10 mouse cellular contexts compared by ENCODE assay signal in the genomic region with DNA sequence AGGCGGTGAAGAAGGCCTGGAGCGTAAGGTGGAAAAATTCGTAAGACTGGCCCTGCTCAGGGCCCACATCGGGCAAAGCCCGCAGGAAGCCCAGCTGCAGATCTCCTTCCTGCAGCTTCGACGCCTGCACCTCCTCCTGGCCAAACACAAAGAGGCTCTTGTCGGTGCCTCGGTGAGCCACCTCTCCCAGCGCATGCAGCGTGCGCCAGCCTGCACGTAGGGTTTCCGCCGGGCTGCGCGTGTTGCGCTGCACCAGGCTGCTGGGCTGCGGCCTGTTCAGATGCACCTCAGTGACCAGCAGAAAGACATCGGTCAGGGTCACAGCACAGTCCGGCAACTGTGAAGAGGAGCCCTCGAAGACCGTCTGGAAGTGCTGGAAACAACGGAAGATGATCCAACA. TPM values are rescaled to one million over a fixed set of nuclear protein-coding genes. Genes with fewer than 3 reads are reported as not detected.
DNase-seq lines count a peak whose midpoint lies in the region; ATAC-seq and TF ChIP-seq lines count a peak whose summit lies in the region.
"Had no signal": no experiment of that assay in that cellular context is flagged by ENCODE, and none has a peak within 500 bp of the region (broad histone marks: within the 10 kb centered on the region; RNA-seq: fewer than 3 reads in every experiment).

No protein-coding gene starts in this region.

- 0 out of 2 replicates have a peak overlapping the region, but pooled peaks have one; percentile 7 for H3K4me2 ChIP-seq in midbrain, embryonic 13.5 days (replicated peaks)
- no peak overlapping the region for H3K4me2 ChIP-seq in midbrain, postnatal 0 days (ENCODE audit: low read depth, low read length, poor library complexity, severe bottlenecking)
- H3K4me2 ChIP-seq in hindbrain, embryonic 15.5 days: peak overlapping the region; percentile 18; the same call in 1 of the 2 replicates

- H3K9ac ChIP-seq in midbrain, embryonic 13.5 days (replicated peaks): no peak overlapping the region
- H3K9ac ChIP-seq in midbrain, postnatal 0 days (replicated peaks; ENCODE audit: low read length, poor library complexity, severe bottlenecking): no peak overlapping the region
- no peak overlapping the region for H3K9ac ChIP-seq in hindbrain, embryonic 15.5 days

- 0 out of 2 replicates have a peak overlapping the region, but pooled peaks have one; percentile 12 for H3K27ac ChIP-seq in heart, embryonic 10.5 days
- H3K27ac ChIP-seq in midbrain, embryonic 13.5 days: no peak overlapping the region
- H3K27ac ChIP-seq in midbrain, postnatal 0 days (ENCODE audit: low read depth, low read length): no peak overlapping the region
- no peak overlapping the region for H3K27ac ChIP-seq in hindbrain, embryonic 15.5 days (replicated peaks)
- H3K27ac ChIP-seq: kidney, postnatal 0 days had no signal

- ATAC-seq in midbrain, embryonic 13.5 days: 0 out of 2 replicates have a peak, but pooled peaks have one; percentile 63
- no peak for ATAC-seq in midbrain, postnatal 0 days (ENCODE audit: low FRiP score)
- ATAC-seq in hindbrain, embryonic 15.5 days (ENCODE audit: low FRiP score, low read depth): no peak
- no peak for ATAC-seq in erythroid progenitor cell, adult 5-6 weeks (replicated peaks; ENCODE audit: low FRiP score, poor library complexity, severe bottlenecking)
- ATAC-seq in granulocyte monocyte progenitor cell, adult 5-6 weeks (replicated peaks; ENCODE audit: poor library complexity, severe bottlenecking): no peak

- no peak for TF ChIP-seq CTCF in midbrain, postnatal 0 days (IDR thresholded peaks at IDR 0.05)

- WGBS in heart, embryonic 10.5 days: 46% methylated on average over 24 of the region's 24 CpGs
- 51% methylated on average over 24 of the region's 24 CpGs for WGBS in midbrain, embryonic 13.5 days
- 55% methylated on average over 24 of the region's 24 CpGs for WGBS in midbrain, postnatal 0 days
- WGBS in hindbrain, embryonic 15.5 days: 56% methylated on average over 24 of the region's 24 CpGs

- no peak for DNase-seq in heart, embryonic 10.5 days (ENCODE audit: low spot score)
- no peak for DNase-seq in heart, postnatal 25 days (ENCODE audit: low spot score)
- DNase-seq in midbrain, postnatal 0 days (ENCODE audit: low spot score): no peak
- no peak for DNase-seq in embryo, embryonic 9.5 days (ENCODE audit: extremely low spot score)
- DNase-seq: cerebellum, postnatal 25 days had no signal

- peaks cover 22% of the 10 kb centered on the region for H3K4me1 ChIP-seq in heart, embryonic 10.5 days
- H3K4me1 ChIP-seq in midbrain, embryonic 13.5 days (replicated peaks): 0 out of 2 replicates have a peak, but pooled peaks cover 3% of the 10 kb centered on the region
- no peaks in the 10 kb centered on the region for H3K4me1 ChIP-seq in midbrain, postnatal 0 days (ENCODE audit: insufficient read depth, low read length)
- H3K4me1 ChIP-seq in hindbrain, embryonic 15.5 days (replicated peaks): 0 out of 2 replicates have a peak, but pooled peaks cover 4% of the 10 kb centered on the region

- intact Hi-C loops in heart, postnatal 25 days (cut with DNase I): no loop called here

- H3K4me3 ChIP-seq in heart, embryonic 10.5 days: peak overlapping the region; percentile 38
- no peak overlapping the region for H3K4me3 ChIP-seq in midbrain, embryonic 13.5 days (replicated peaks)
- no peak overlapping the region for H3K4me3 ChIP-seq in midbrain, postnatal 0 days (ENCODE audit: low read depth, low read length)
- no peak overlapping the region for H3K4me3 ChIP-seq in hindbrain, embryonic 15.5 days

- H3K9me3 ChIP-seq in heart, embryonic 10.5 days: no peaks in the 10 kb centered on the region
- H3K9me3 ChIP-seq in midbrain, embryonic 13.5 days: no peaks in the 10 kb centered on the region
- H3K9me3 ChIP-seq in midbrain, postnatal 0 days (ENCODE audit: low read length): no peaks in the 10 kb centered on the region
- H3K9me3 ChIP-seq in hindbrain, embryonic 15.5 days: no peaks in the 10 kb centered on the region

- H3K36me3 ChIP-seq in heart, embryonic 10.5 days: no peaks in the 10 kb centered on the region
- no peaks in the 10 kb centered on the region for H3K36me3 ChIP-seq in midbrain, embryonic 13.5 days
- no peaks in the 10 kb centered on the region for H3K36me3 ChIP-seq in midbrain, postnatal 0 days (ENCODE audit: insufficient read depth, low read length)
- no peaks in the 10 kb centered on the region for H3K36me3 ChIP-seq in hindbrain, embryonic 15.5 days

- H3K27me3 ChIP-seq in heart, embryonic 10.5 days (ENCODE audit: insufficient read depth, poor library complexity, severe bottlenecking): peaks cover 51% of the 10 kb centered on the region
- peaks cover 23% of the 10 kb centered on the region for H3K27me3 ChIP-seq in midbrain, embryonic 13.5 days
- peaks cover 6% of the 10 kb centered on the region for H3K27me3 ChIP-seq in midbrain, postnatal 0 days (ENCODE audit: insufficient read depth, low read length)
- H3K27me3 ChIP-seq in hindbrain, embryonic 15.5 days: peaks cover 10% of the 10 kb centered on the region

RNA-seq across cellular contexts. Expression of gene Nod1, which starts 28.7 kb away (rescaled TPM):
- 3.6 and 3.8 TPM in 2 replicates for polyA plus RNA-seq in heart, embryonic 10.5 days (2016; fragmentation: Nextera tagmentation; extraction: Ambion mirVana)
- total RNA-seq in heart, postnatal 25 days (2021): 10 to 100 TPM; 17.1 to 19.6 TPM
- 1.4 and 2.3 TPM in 2 replicates for polyA plus RNA-seq in midbrain, embryonic 13.5 days (2015; fragmentation: Nextera tagmentation; extraction: Ambion mirVana)
- 3.3 and 8.3 TPM in 2 replicates for total RNA-seq in midbrain, postnatal 0 days (2014; rRNA removed)
- 1.5 and 1.7 TPM in 2 replicates for polyA plus RNA-seq in midbrain, postnatal 0 days (2015; fragmentation: Nextera tagmentation; extraction: Ambion mirVana)
- polyA plus RNA-seq in hindbrain, embryonic 15.5 days (2015; fragmentation: Nextera tagmentation; extraction: Ambion mirVana): 3.2 and 3.9 TPM in 2 replicates
- total RNA-seq in erythroid progenitor cell, adult 5-6 weeks (2015; ENCODE audit: low replicate concordance): 1.8 and 16.3 TPM in 2 replicates
- total RNA-seq in erythroid progenitor cell, adult 5-6 weeks (2017; ENCODE audit: low replicate concordance): 0.98 and 2.3 TPM in 2 replicates
- total RNA-seq in granulocyte monocyte progenitor cell, adult 5-6 weeks (2014; fragmentation: Nextera tagmentation): 5.4 and 7.8 TPM in 2 replicates
- total RNA-seq in granulocyte monocyte progenitor cell, adult 5-6 weeks (2017): 5.5 and 7.2 TPM in 2 replicates

RNA-seq across cellular contexts. Expression of gene Ggct, which starts 49.0 kb away (rescaled TPM):
- 8.1 and 8.3 TPM in 2 replicates for polyA plus RNA-seq in heart, embryonic 10.5 days (2016; fragmentation: Nextera tagmentation; extraction: Ambion mirVana)
- total RNA-seq in heart, postnatal 25 days (2021): 10 to 100 TPM; 21.8 to 26.1 TPM
- polyA plus RNA-seq in midbrain, embryonic 13.5 days (2015; fragmentation: Nextera tagmentation; extraction: Ambion mirVana): 9.4 and 11.8 TPM in 2 replicates
- 1.8 and 2.9 TPM in 2 replicates for total RNA-seq in midbrain, postnatal 0 days (2014; rRNA removed)
- polyA plus RNA-seq in midbrain, postnatal 0 days (2015; fragmentation: Nextera tagmentation; extraction: Ambion mirVana): 15.8 and 18.7 TPM in 2 replicates
- polyA plus RNA-seq in hindbrain, embryonic 15.5 days (2015; fragmentation: Nextera tagmentation; extraction: Ambion mirVana): 12.7 and 15.3 TPM in 2 replicates
- 6.8 TPM in 1 of 2 replicates, not detected in the other for total RNA-seq in erythroid progenitor cell, adult 5-6 weeks (2015; ENCODE audit: low replicate concordance)
- total RNA-seq in erythroid progenitor cell, adult 5-6 weeks (2017; ENCODE audit: low replicate concordance): 1.0 and 1.6 TPM in 2 replicates
- total RNA-seq in granulocyte monocyte progenitor cell, adult 5-6 weeks (2014; fragmentation: Nextera tagmentation): 12.8 and 18.7 TPM in 2 replicates
- 39.6 and 41.1 TPM in 2 replicates for total RNA-seq in granulocyte monocyte progenitor cell, adult 5-6 weeks (2017)
